ENCODE assay signal across 9 mouse cellular contexts in the genomic region with DNA sequence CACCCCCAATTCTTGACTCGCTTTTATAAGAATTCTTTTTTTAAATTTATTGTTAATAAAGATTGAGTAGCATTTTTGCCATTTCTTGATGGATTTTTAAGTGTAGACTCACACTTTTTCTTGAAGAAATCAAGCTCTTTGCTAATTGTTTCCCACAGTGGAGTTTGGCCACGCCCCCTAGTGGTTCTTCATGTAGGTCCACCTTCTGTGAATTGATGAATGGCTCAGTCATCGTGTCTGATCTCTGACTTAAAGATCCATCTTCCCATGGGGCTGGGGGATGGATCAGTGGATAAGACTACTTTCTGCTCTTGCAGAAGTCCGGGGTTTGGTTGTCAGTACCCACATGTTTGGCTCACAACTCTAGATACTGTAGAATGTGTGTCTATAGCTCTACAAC. TPM values are rescaled to one million over a fixed set of nuclear protein-coding genes. Genes with fewer than 3 reads are reported as not detected.
DNase-seq lines count a peak whose midpoint lies in the region; ATAC-seq and TF ChIP-seq lines count a peak whose summit lies in the region.
"Had no signal": no experiment of that assay in that cellular context is flagged by ENCODE, and none has a peak within 500 bp of the region (broad histone marks: within the 10 kb centered on the region; RNA-seq: fewer than 3 reads in every experiment).

No protein-coding gene starts in this region.

- no peaks in the 10 kb centered on the region for H3K9me3 ChIP-seq in forebrain, postnatal 0 days (ENCODE audit: low read length)
- no peaks in the 10 kb centered on the region for H3K9me3 ChIP-seq in forebrain, embryonic 16.5 days (ENCODE audit: control insufficient read depth, low read length)
- H3K9me3 ChIP-seq in midbrain, postnatal 0 days (ENCODE audit: low read length) = no peaks in the 10 kb centered on the region
- no peaks in the 10 kb centered on the region for H3K9me3 ChIP-seq in midbrain, embryonic 15.5 days
- H3K9me3 ChIP-seq: hindbrain, embryonic 15.5 days had no signal

- peak; percentile 64 for TF ChIP-seq CTCF in forebrain, postnatal 0 days (IDR thresholded peaks at IDR 0.05; ENCODE audit: low read depth)
- peak; percentile 70 for TF ChIP-seq CTCF in midbrain, postnatal 0 days (IDR thresholded peaks at IDR 0.05)
- peak; percentile 45 for TF ChIP-seq CTCF in cortical plate, adult 2 months (IDR thresholded peaks at IDR 0.05; ENCODE audit: extremely low read depth, insufficient read depth, low read length)

- TF ChIP-seq POLR2A in cortical plate, adult 2 months (IDR thresholded peaks at IDR 0.05; ENCODE audit: extremely low read depth, insufficient read depth, low read length) = no peak

- no peak overlapping the region for H3K27ac ChIP-seq in forebrain, postnatal 0 days (ENCODE audit: low read depth, low read length)
- no peak overlapping the region for H3K27ac ChIP-seq in forebrain, embryonic 16.5 days (ENCODE audit: low read length)
- no peak overlapping the region for H3K27ac ChIP-seq in midbrain, postnatal 0 days (ENCODE audit: low read depth, low read length)
- H3K27ac ChIP-seq in midbrain, embryonic 15.5 days = no peak overlapping the region
- H3K27ac ChIP-seq in cortical plate, adult 2 months (ENCODE audit: insufficient read depth, low read length) = no peak overlapping the region
- H3K27ac ChIP-seq: hindbrain, embryonic 15.5 days had no signal

- no peak overlapping the region for H3K4me2 ChIP-seq in forebrain, postnatal 0 days (ENCODE audit: low read depth)
- H3K4me2 ChIP-seq in forebrain, embryonic 16.5 days (ENCODE audit: low read length) = no peak overlapping the region
- H3K4me2 ChIP-seq in midbrain, postnatal 0 days (ENCODE audit: low read depth, low read length, poor library complexity, severe bottlenecking) = no peak overlapping the region
- no peak overlapping the region for H3K4me2 ChIP-seq in midbrain, embryonic 15.5 days
- H3K4me2 ChIP-seq: hindbrain, embryonic 15.5 days had no signal

- no peak for ATAC-seq in forebrain, postnatal 0 days
- ATAC-seq in forebrain, embryonic 16.5 days = no peak
- no peak for ATAC-seq in midbrain, postnatal 0 days (ENCODE audit: low FRiP score)
- ATAC-seq in midbrain, embryonic 15.5 days (replicated peaks) = no peak
- ATAC-seq in neutrophil, adult 5-6 weeks (ENCODE audit: extremely low read depth, insufficient number of reproducible peaks, low FRiP score, poor library complexity, severe bottlenecking) = peak; percentile 56; the same call in 1 of the 2 replicates

- 59% methylated on average over 4 of the region's 4 CpGs for WGBS in forebrain, postnatal 0 days
- WGBS in forebrain, embryonic 16.5 days = 60% methylated on average over 4 of the region's 4 CpGs
- 61% methylated on average over 4 of the region's 4 CpGs for WGBS in midbrain, postnatal 0 days
- 58% methylated on average over 4 of the region's 4 CpGs for WGBS in midbrain, embryonic 15.5 days

- no peaks in the 10 kb centered on the region for H3K4me1 ChIP-seq in forebrain, postnatal 0 days (ENCODE audit: insufficient read depth)
- H3K4me1 ChIP-seq in forebrain, embryonic 16.5 days (replicated peaks; ENCODE audit: control insufficient read depth, insufficient read depth, low read length) = no peaks in the 10 kb centered on the region
- H3K4me1 ChIP-seq in midbrain, postnatal 0 days (ENCODE audit: insufficient read depth, low read length) = no peaks in the 10 kb centered on the region
- peaks cover 7% of the 10 kb centered on the region; the same call in 1 of the 2 replicates for H3K4me1 ChIP-seq in midbrain, embryonic 15.5 days
- H3K4me1 ChIP-seq in cortical plate, adult 2 months (ENCODE audit: control insufficient read depth, insufficient read depth, low read length) = peaks cover 20% of the 10 kb centered on the region
- H3K4me1 ChIP-seq: hindbrain, embryonic 15.5 days had no signal

- no peak overlapping the region for H3K4me3 ChIP-seq in forebrain, postnatal 0 days (ENCODE audit: low read depth, low read length)
- no peak overlapping the region for H3K4me3 ChIP-seq in forebrain, embryonic 16.5 days (replicated peaks; ENCODE audit: low read length)
- H3K4me3 ChIP-seq in midbrain, postnatal 0 days (ENCODE audit: low read depth, low read length) = no peak overlapping the region
- no peak overlapping the region for H3K4me3 ChIP-seq in midbrain, embryonic 15.5 days
- no peak overlapping the region for H3K4me3 ChIP-seq in cortical plate, adult 2 months (ENCODE audit: insufficient read depth, low read length)
- H3K4me3 ChIP-seq: hindbrain, embryonic 15.5 days had no signal

- no peaks in the 10 kb centered on the region for H3K27me3 ChIP-seq in forebrain, postnatal 0 days (ENCODE audit: insufficient read depth, low read length)
- H3K27me3 ChIP-seq in forebrain, embryonic 16.5 days (replicated peaks; ENCODE audit: control insufficient read depth, insufficient read depth, low read length) = no peaks in the 10 kb centered on the region
- no peaks in the 10 kb centered on the region for H3K27me3 ChIP-seq in midbrain, postnatal 0 days (ENCODE audit: insufficient read depth, low read length)
- H3K27me3 ChIP-seq in midbrain, embryonic 15.5 days (replicated peaks) = no peaks in the 10 kb centered on the region
- H3K27me3 ChIP-seq: hindbrain, embryonic 15.5 days had no signal

- H3K36me3 ChIP-seq in forebrain, postnatal 0 days (ENCODE audit: insufficient read depth) = peaks cover 37% of the 10 kb centered on the region
- H3K36me3 ChIP-seq in forebrain, embryonic 16.5 days (ENCODE audit: control insufficient read depth, insufficient read depth) = peaks cover 9% of the 10 kb centered on the region
- peaks cover 21% of the 10 kb centered on the region for H3K36me3 ChIP-seq in midbrain, postnatal 0 days (ENCODE audit: insufficient read depth, low read length)
- peaks cover 9% of the 10 kb centered on the region; the same call in 1 of the 2 replicates for H3K36me3 ChIP-seq in midbrain, embryonic 15.5 days (replicated peaks)

- peak; percentile 45 for DNase-seq in forebrain, postnatal 0 days
- DNase-seq in midbrain, postnatal 0 days (ENCODE audit: low spot score) = peak; percentile 58
- DNase-seq in right cerebral cortex, postnatal 25 days = no peak
- no peak for DNase-seq in urinary bladder, adult 18-20 months (ENCODE audit: low spot score in 2 of 2)

- no peak overlapping the region for H3K9ac ChIP-seq in forebrain, postnatal 0 days
- no peak overlapping the region for H3K9ac ChIP-seq in forebrain, embryonic 16.5 days (replicated peaks; ENCODE audit: low read depth, low read length)
- no peak overlapping the region for H3K9ac ChIP-seq in midbrain, postnatal 0 days (replicated peaks; ENCODE audit: low read length, poor library complexity, severe bottlenecking)
- H3K9ac ChIP-seq in midbrain, embryonic 15.5 days = no peak overlapping the region
- H3K9ac ChIP-seq: hindbrain, embryonic 15.5 days had no signal

RNA-seq across cellular contexts. Expression of a gene that starts 43.5 kb away (rescaled TPM):
- total RNA-seq in forebrain, postnatal 0 days (2014; rRNA removed) = 10.0 and 13.1 TPM in 2 replicates
- 4.3 and 5.5 TPM in 2 replicates for polyA plus RNA-seq in forebrain, postnatal 0 days (2015; fragmentation: Nextera tagmentation; extraction: Ambion mirVana)
- 10.8 and 12.3 TPM in 2 replicates for polyA plus RNA-seq in forebrain, embryonic 16.5 days (2015; fragmentation: Nextera tagmentation; extraction: Ambion mirVana)
- 10.4 and 12.6 TPM in 2 replicates for total RNA-seq in midbrain, postnatal 0 days (2014; rRNA removed)
- 4.5 and 4.8 TPM in 2 replicates for polyA plus RNA-seq in midbrain, postnatal 0 days (2015; fragmentation: Nextera tagmentation; extraction: Ambion mirVana)
- 8.3 and 9.6 TPM in 2 replicates for polyA plus RNA-seq in midbrain, embryonic 15.5 days (2015; fragmentation: Nextera tagmentation; extraction: Ambion mirVana)
- polyA plus RNA-seq in cortical plate, adult 2 months (2012; rRNA removed) = 30.5 and 32.0 TPM in 2 replicates
- total RNA-seq in neutrophil, adult 5-6 weeks (2017) = 29.7 and 32.8 TPM in 2 replicates

Comparison
In these comparisons a context has a peak if more than half of its experiments do, and no peak if none do; other contexts are left out.
1. DNase-seq: peak in forebrain, postnatal 0 days (single experiment) and midbrain, postnatal 0 days (single experiment); none in right cerebral cortex, postnatal 25 days (single experiment) and urinary bladder, adult 18-20 months (0 of 2).
2. Peak in every context shown above with its lines, with median percentiles within 50 percentile points of each other: CTCF ChIP-seq.